Mouse (Mus musculus) splenic B cell, adult 2 months (primary cell): ENCODE measurements around the gene Pafah1b1.

Source experiments
- DNase-seq: peaks from one replicate; pipeline ENCODE4 v3.0.0-alpha.2; 2011; ENCODE audit warnings: low read depth, low spot score
- H3K27me3 ChIP-seq: 2 replicates; pipeline ENCODE4 v1.6.1; 2012; ENCODE audit warnings: mild to moderate bottlenecking, low read length, moderate library complexity, mixed read lengths; ENCODE audit not compliant: control insufficient read depth, poor library complexity, insufficient read depth, severe bottlenecking
- H3K36me3 ChIP-seq: 2 replicates; pipeline ENCODE4 v1.6.1; 2012; ENCODE audit warnings: mild to moderate bottlenecking, low read length, moderate library complexity, mixed read lengths; ENCODE audit not compliant: control insufficient read depth, poor library complexity, insufficient read depth, severe bottlenecking

Pafah1b1 gene

DNA sequence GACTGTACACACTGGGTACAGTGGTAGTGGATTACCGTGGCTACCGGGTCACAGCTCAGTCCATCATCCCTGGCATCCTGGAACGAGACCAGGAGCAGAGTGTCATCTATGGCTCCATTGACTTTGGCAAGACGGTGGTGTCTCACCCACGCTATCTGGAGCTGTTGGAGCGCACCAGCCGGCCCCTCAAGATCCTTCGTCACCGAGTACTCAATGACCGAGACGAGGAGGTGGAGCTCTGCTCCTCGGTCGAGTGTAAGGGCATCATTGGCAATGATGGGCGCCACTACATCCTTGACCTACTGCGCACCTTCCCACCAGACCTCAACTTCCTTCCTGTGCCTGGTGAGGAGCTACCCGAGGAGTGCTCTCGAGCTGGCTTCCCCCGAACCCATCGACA lies 62.8 kb downstream of the Pafah1b1 start:
- H3K27me3 ChIP-seq: no peaks in the 10 kb centered on the region
- peaks cover 12% of the 10 kb centered on the region for H3K36me3 ChIP-seq
- no peak for DNase-seq

DNA sequence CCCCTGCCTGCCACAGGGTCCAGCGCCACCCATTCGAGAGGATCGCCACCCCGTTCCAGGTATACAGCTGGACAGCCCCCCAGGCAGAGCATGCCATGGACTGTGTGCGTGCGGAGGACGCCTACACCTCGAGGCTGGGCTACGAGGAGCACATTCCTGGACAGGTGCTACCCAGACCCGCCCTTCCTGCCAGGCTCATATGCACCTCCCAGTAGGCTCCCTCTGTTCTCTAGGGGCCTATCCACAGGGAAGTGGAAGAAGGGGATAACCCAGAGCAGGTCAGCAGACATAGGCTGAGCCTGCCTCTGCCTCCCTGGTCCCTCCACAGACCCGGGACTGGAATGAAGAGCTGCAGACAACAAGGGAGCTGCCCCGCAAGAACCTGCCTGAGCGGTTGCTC lies 64.1 kb downstream of the Pafah1b1 start:
- DNase-seq: no peak
- no peaks in the 10 kb centered on the region for H3K27me3 ChIP-seq
- H3K36me3 ChIP-seq: peaks cover 13% of the 10 kb centered on the region

DNA sequence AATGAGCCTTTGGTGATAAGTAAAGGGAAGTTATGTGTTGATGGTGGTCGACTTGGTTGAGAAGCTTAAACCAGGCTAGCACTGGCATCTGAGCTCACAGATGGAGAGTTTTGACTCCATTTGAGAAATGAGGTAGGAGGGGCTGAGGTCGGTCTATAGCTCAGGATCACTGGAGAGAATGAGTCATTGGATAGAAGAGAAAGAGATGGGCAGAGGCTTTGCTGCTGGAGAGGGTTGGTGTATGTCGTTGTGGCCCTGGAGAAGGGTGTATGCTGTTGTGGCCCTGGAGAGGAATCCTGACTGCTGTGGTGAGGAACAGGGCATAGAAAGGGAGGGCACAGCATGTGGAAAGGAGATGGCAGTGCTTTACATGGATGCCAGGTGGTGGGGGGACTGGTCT lies 68.5 kb downstream of the Pafah1b1 start:
- no peak for DNase-seq
- Histone ChIP-seq H3K36me3 (peaks cover 13% of the 10 kb centered on the region), H3K27me3 (no peaks in the 10 kb centered on the region)

DNA sequence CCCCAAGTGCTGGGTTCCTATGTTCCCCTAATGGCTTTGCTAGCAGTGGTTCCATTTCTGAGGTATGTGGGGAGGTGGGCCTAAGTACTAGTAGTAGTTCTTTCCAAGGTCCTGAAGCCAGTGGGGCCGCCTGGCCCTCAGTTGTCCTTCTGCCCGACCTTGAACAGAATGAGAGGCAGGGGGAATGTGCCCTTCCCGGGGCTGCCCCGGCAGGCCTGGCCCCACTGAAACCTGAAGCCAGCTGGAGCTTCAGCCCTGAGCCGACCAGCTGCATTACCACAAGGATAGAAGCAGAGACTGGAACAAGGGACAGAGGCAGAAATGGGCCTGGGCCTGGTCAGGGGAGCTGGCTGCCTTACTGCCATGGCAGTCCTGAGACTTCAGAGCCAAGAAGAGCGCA lies 71.1 kb downstream of the Pafah1b1 start:
- DNase-seq: no peak

DNA sequence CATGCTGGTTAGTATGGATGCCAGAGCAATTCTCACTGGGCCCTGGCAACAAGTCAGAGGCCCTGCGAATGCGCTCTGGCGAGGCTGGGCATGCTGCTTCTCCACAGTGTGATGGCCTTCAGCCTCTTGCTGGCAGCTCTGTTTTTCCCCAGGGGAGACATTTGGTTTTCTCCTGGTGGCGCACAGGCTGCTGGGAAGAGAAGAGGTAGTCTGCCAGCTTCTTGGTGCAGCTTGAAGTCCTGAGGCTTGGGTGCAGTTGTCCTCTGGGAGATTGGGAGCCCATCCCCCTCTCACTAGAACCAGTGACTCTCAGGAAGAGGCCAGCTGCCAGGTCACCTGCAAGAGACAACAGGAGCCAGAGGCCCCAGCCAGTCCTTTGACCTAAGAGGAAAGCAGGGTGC lies 71.7 kb downstream of the Pafah1b1 start:
- Histone ChIP-seq H3K27me3 (no peaks in the 10 kb centered on the region), H3K36me3 (0 out of 2 replicates have a peak, but pooled peaks cover 3% of the 10 kb centered on the region)
- DNase-seq: no peak

More for the DNA sequence above, 71.1 kb downstream of the Pafah1b1 start:
- H3K27me3 ChIP-seq: no peaks in the 10 kb centered on the region
- H3K36me3 ChIP-seq: peaks cover 3% of the 10 kb centered on the region; the same call in 1 of the 2 replicates

DNA sequence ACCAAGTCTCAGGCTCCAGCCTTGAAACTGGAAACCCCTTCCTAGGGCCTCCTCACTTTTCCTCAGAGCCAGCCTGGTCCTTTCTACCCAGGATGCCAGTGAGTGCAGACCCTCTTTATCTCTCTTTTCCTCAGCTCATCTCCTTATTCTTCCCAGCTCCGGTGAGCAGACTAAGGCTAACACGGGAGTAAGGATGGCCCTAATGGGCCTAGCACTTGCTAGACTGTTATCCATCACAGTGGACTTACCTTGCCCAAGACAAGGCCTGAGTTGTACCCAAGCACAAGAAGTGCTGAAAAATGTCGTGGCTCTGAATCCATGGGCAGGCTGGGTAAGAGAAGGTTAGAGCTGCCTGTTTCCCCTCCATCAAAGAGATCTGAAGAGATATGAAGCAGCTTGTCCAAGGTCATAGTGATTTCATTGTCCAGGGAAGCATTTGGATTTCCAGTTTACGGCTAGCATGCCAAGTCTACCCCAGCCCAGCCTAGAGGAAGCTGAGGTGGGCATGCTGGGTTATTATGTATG lies 73.8 kb downstream of the Pafah1b1 start:
- Histone ChIP-seq H3K36me3 (no peaks in the 10 kb centered on the region), H3K27me3 (no peaks in the 10 kb centered on the region)
- DNase-seq: no peak

DNA sequence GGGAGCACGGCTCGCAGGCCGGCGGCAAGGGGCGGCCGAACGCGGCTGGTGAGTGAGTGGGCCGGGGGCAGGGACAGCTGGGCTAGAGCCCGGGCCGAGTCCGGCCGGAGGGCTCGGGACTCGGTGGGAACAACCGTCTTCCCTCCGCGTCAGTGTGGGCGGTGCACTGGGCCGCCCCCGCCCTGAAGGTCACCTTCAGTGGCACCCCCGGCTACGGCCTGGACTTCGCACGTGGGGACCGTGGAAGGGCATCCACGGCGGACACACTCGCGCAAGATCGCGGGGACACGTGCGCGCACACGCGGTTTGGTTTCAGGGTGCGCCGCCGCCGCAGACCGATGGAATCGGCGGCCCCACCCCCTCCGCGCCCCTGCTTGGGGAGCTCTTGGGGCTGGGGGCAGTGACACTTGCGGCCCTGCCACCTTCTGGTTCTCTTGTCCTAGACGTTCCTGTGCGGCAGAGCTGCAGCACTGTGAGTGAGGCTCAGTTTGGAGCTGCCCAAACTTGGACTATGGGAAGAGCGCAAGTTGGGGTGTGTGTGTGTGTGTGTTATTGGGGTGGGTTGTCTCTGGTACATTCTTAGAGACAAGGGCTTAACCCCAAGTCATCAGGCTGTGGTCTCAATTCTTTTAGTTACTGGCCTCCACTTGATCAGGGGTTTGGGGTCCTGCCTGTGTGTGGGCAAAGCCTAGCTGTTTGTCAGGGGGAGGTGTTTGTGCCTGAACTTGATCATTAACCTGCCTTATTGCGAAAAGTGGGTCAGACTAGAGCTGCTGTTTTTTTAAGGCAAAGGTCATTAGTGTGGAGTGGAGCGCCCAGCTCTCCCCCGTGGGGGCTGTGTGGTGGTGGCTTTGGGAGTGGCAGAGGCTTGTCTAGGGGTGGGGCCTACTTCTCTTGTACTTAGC lies 74.6 kb downstream of the Pafah1b1 start:
- Histone ChIP-seq H3K36me3 (no peaks in the 10 kb centered on the region), H3K27me3 (no peaks in the 10 kb centered on the region)
- peak; percentile 33 for DNase-seq

DNA sequence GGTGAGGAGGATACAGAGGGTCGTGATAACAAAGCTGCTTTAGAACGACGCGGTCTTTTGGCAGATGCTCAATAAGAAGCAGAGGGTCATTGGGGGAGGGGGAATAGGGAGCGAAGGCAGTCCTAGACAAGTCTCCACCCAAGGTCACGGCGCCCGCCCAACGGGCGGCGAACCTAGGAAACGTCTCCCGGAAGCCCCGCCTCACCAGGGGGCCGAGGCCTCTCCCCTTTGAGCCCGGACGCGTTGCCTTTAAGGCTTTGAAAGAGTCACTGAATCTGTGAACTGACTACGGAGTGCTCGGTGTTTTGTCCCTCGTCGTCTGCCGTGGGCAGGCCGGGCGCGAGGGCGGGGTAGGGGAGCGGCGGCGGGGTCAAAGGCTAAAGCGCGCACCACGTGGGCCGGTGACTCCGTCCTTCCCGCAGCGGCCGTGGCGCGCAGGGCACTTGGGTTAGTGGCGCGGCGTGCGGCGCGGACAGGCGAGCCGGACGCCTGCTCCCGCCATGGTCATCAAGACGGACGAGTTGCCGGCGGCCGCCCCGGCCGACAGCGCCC lies 75.3 kb downstream of the Pafah1b1 start, which contains the start of gene Cluh:
Cluh (plus strand) TSS at position 401 of the 552 bp plus-strand sequence.
- H3K27me3 ChIP-seq: no peaks in the 10 kb centered on the region
- DNase-seq: peak; percentile 95

DNA sequence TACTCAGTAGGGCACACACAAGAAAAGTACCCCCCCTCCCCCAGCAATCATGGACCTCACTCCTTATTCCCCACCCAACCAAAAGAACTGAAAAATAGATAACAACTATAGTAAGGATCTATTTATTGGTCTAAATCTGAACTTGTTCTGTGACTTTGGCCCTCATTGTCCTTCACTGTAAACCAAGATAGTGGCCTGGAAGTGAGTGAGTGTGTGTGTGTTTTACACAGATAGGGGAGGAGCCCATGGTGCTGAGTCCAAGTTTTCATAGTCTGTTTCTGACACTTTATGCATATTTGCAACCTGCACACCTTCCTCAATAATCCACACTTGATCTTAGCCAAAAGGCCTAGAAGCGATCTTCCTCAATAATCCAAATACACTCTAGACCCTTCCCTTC lies 75.8 kb downstream of the Pafah1b1 start:
- no peak for DNase-seq
- H3K27me3 ChIP-seq: no peaks in the 10 kb centered on the region
- H3K36me3 ChIP-seq: no peaks in the 10 kb centered on the region

More for the DNA sequence above, 75.3 kb downstream of the Pafah1b1 start, which contains the start of gene Cluh:
- no peaks in the 10 kb centered on the region for H3K36me3 ChIP-seq

DNA sequence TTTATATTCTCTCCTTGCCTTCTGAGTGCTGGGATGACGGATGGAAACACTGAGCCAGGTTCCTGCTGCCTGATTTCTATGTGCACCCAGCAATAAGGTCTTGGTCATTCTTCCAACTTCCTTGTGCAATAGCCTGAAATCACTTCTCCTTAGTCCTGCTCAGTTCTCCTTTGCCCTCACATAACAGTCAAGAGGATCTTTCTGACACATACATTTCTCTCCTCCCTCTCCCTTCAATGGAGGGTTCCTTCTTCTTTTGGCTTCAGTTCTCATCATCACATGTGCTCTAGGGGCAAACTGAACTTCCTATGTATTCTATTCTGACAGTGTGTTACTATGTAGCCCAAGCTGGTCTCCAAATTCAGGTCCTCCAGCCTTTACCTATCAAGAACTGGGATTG lies 76.5 kb downstream of the Pafah1b1 start:
- Histone ChIP-seq H3K27me3 (no peaks in the 10 kb centered on the region), H3K36me3 (no peaks in the 10 kb centered on the region)
- DNase-seq: peak; percentile 7

DNA sequence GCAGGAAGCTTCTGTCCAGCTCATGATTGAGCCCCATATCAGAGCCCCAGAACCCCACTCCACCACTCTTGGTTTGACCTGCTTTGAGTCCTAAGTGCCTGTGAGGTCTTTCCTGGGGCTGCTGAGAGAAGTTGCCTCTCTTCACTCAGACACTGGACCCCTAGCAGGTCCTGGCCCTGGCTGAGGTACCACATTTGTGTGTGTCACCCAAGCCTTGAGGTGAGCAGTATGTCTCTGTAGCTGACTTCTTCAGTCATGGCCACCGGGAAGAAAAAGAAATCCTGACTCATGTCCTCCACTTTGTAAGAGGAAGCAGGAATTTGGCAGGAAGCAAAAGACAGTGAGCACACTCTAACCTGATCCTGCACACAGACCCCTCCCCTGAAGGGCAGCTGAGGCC lies 84.8 kb downstream of the Pafah1b1 start:
- DNase-seq: no peak
- Histone ChIP-seq H3K36me3 (no peaks in the 10 kb centered on the region), H3K27me3 (no peaks in the 10 kb centered on the region)

DNA sequence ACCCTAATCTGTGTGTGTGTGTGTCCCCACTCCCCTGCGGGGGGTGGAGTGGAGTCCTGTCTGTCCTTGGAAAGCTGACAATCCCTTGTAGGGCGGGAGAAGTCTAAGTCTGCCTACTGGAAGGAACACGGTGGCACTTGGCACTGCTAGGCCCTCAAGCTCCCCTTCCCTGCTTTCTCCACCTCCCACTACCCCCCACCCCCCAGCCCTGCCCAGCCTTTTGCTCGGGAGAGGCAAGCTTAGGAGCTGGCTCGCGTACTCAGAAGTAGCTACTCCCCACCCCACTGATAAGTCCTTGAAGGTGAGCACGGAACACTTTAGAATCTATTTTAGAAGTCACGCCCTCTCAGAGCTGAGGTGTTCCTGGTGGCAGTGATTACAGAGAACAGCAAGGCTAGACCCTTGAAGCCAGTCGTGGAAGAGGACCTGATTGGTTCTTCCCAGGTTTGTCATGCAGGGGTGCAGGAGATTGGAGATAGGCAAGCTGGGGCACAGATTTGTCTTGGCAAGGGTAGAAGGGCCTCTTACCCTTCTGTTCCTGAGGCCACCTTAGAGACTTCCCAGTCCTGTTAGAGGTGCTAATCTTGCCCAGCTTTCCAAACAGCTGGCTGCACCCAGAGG lies 85.6 kb downstream of the Pafah1b1 start:
- no peaks in the 10 kb centered on the region for H3K27me3 ChIP-seq
- H3K36me3 ChIP-seq: no peaks in the 10 kb centered on the region
- DNase-seq: no peak

DNA sequence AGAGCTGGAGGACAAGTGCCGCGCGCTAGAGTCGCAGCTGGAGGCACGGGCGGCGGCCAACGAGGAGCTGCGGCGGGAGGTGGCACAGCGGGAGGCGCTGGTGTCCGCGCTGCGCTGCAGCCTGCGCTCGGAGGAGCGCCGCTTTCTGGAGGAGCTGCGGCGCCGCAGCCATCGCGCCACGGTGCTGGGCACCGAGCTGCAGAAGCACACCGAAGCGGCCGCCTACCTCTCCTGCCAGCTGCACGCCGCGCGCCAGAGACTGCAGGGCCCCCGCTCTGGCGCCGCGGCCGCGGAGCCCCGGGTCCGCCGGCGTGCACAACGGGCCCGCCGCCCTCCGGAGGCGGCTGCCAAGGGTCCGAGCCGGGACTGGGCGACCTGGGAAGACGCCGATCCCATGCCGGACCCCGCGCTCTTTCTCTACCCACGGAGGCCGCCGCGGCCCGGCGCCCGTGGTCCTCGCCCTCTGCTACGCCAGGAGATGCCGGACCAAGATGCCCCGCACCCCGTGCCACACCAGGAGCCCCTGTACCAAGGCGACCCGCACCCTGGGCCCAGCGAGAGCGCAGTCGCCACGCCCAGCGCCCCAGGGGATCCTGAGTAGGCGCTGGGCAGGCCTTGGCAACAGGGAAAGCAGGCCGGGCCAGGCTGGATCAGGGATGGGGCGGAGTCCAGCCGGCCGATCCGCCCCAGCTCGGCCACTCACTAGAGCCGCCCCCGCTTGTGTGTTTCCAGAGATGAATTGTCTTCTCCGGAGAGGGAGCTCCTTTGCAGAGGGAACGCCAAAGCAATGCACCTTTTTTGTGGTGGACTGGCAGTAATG lies 86.3 kb downstream of the Pafah1b1 start:
- no peaks in the 10 kb centered on the region for H3K36me3 ChIP-seq
- DNase-seq: peak; percentile 66

DNA sequence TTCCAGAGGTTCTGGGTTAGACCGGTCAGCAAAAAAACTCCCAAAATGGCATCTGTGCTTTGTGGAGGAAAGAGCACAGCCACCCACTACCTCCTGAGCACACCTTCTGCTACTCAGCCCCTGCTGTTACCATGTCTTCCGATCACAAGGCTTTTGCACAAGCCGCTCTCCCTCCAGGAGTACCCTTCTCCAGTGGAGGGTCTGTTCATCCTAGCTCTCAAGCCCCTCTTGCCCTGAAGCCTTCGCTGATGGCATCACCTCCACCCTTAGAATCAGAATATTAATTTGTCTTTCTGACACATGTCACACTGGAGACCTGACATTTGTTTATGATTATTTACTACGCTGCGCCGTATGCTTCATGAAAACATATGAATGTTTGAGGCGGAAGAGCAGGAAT lies 87.0 kb downstream of the Pafah1b1 start:
- DNase-seq: no peak
- no peaks in the 10 kb centered on the region for H3K36me3 ChIP-seq
- no peaks in the 10 kb centered on the region for H3K27me3 ChIP-seq

More for the DNA sequence above, 86.3 kb downstream of the Pafah1b1 start:
- H3K27me3 ChIP-seq: no peaks in the 10 kb centered on the region
